Mouse (Mus musculus) frontal cortex, postnatal 36 days (tissue): ENCODE results near the gene Hcst.

ENCODE experiments used
- DNase-seq, 2 experiments: peaks; one replicate each; pipeline ENCODE4 v3.0.0; 2022; ENCODE audit warnings: low spot score in 2 of 2

The Hcst gene

GRCm38 (mm10) chr7:30419561-30420499 lies at the start of gene Hcst:
Gene Hcst (minus strand): TSS chr7:30419854.
- no peak for DNase-seq

- no peak for DNase-seq
These were observed 45.2 kb upstream of the Hcst start for GRCm38 (mm10) chr7:30464816-30465300.

- DNase-seq: no peak
These were observed 44.3 kb upstream of the Hcst start for GRCm38 (mm10) chr7:30463996-30464395.

- no peak for DNase-seq
These were observed 43.9 kb upstream of the Hcst start for GRCm38 (mm10) chr7:30463568-30463967.

GRCm38 (mm10) chr7:30459484-30459883 lies 39.8 kb upstream of the Hcst start:
- no peak for DNase-seq

- DNase-seq: peak; percentile 64 to 70
These were observed 38.1 kb upstream of the Hcst start, which contains the start of the genes Kirrel2 and Nphs1 for GRCm38 (mm10) chr7:30457629-30458330. Gene Kirrel2 (minus strand): TSS chr7:30457690. Gene Nphs1 (plus strand): TSS chr7:30458315.

- no peak for DNase-seq
These were observed 37.4 kb upstream of the Hcst start for GRCm38 (mm10) chr7:30456911-30457628.

- DNase-seq: no peak
These were observed 36.8 kb upstream of the Hcst start for GRCm38 (mm10) chr7:30456487-30456886.

- DNase-seq: no peak
These were observed 34.6 kb upstream of the Hcst start for GRCm38 (mm10) chr7:30454259-30454658.

- no peak for DNase-seq
These were observed 34.1 kb upstream of the Hcst start for GRCm38 (mm10) chr7:30453766-30454165.

GRCm38 (mm10) chr7:30453327-30453726 lies 33.7 kb upstream of the Hcst start:
- no peak for DNase-seq

- DNase-seq: no peak
These were observed 30.6 kb upstream of the Hcst start for GRCm38 (mm10) chr7:30450241-30450640.

- peak; percentile 78 to 83 for DNase-seq
These were observed 25.5 kb upstream of the Hcst start, which contains the start of gene Aplp1 for GRCm38 (mm10) chr7:30444971-30445751. Gene Aplp1 (minus strand): TSS chr7:30445535.

GRCm38 (mm10) chr7:30444154-30444970 lies 24.7 kb upstream of the Hcst start:
- DNase-seq: peak; percentile 61 to 71

- no peak for DNase-seq
These were observed 24.0 kb upstream of the Hcst start for GRCm38 (mm10) chr7:30443696-30444095.

GRCm38 (mm10) chr7:30440697-30441096 lies 21.0 kb upstream of the Hcst start:
- peak; percentile 50 to 58 for DNase-seq

- DNase-seq: no peak
These were observed 20.1 kb upstream of the Hcst start for GRCm38 (mm10) chr7:30439734-30440133.

- DNase-seq: no peak
These were observed 17.2 kb upstream of the Hcst start for GRCm38 (mm10) chr7:30436879-30437278.

GRCm38 (mm10) chr7:30435156-30435555 lies 15.5 kb upstream of the Hcst start:
- DNase-seq: no peak

GRCm38 (mm10) chr7:30434701-30435100 lies 15.0 kb upstream of the Hcst start:
- no peak for DNase-seq
